Mouse (Mus musculus): Measurements from ENCODE around the gene Mical1. TPM values are rescaled to one million over a fixed set of nuclear protein-coding genes. Genes with fewer than 3 reads are reported as not detected.

Mical1 gene
- polyA plus RNA-seq (2012; rRNA removed), result 53.8 and 66.0 TPM in 2 replicates
- 39.5 and 40.2 TPM in 2 replicates for polyA plus RNA-seq (2014; fragmentation: Nextera tagmentation; extraction: Ambion mirVana)

DNA sequence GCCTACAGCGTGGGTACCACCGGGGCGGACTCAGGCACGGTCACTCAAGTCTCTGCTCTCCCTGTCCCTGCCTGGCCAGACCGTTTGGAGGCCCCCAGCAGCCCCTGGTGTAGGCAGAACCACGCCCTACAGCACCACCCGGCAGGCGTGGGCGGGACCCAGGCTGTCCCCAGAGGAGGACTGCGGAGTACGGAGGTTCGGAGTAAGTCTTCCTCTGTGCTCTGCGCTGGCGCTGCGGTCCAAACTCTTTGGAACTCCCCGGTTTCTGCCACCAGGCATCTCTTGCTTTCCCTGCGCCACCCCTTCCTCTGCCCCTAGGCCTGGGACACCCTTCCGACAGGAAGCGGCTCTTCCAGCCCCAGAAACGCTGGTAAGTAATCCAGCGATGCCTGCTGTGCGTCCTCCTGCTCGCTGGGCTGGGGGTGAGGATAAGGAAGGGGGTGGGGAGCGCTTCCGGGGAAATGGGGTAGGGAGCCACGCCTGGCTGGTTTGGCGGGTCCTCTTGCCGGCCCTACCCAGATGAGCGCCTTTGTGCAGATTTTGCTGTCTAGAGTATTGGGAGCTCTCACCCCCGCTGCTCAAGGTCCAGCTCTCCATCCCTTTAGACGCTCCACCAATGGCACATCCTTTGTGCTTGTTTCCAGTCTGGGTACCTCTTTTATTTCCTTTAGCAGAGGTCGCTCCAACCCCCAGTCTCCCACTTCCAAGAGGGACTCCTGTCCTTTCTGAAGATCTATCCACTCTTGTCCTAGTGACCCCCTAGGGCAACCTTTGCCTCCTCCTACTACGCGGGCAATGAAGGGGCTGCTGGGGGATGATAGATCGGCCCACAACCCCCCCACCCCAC is at the start of gene Mical1:
Gene Mical1, plus strand, starts transcription at position 144 of the 847 bp plus-strand sequence.
- Histone ChIP-seq H3K4me2 (replicated peaks; ENCODE audit: low read depth, low read length, severe bottlenecking) (peak within 1 kb of the TSS; percentile 67), H3K27ac (replicated peaks; ENCODE audit: low read depth, low read length) (peak within 1 kb of the TSS; percentile 84), H3K27me3 (ENCODE audit: control insufficient read depth, insufficient read depth, low read length) (no peaks in the 10 kb centered on the region), H3K4me1 (ENCODE audit: control insufficient read depth, insufficient read depth, low read length) (peaks cover 19% of the 10 kb centered on the region), H3K9ac (ENCODE audit: low read depth, low read length, severe bottlenecking) (peak within 1 kb of the TSS; percentile 76), H3K36me3 (ENCODE audit: control insufficient read depth, insufficient read depth, low read length) (peaks cover 26% of the 10 kb centered on the region), H3K9me3 (ENCODE audit: control insufficient read depth, low read length) (no peaks in the 10 kb centered on the region), H3K4me3 (replicated peaks; ENCODE audit: low read length) (peak within 1 kb of the TSS; percentile 64)
- 1% methylated on average over 35 of the region's 35 CpGs for WGBS
- peak; percentile 65; the same call in 1 of the 2 replicates for TF ChIP-seq POLR2A (IDR thresholded peaks at IDR 0.05; ENCODE audit: borderline replicate concordance, extremely low read depth, insufficient read depth, insufficient read length)
- ATAC-seq (ENCODE audit: low FRiP score, low read depth) (peak; percentile 71), DNase-seq (ENCODE audit: low spot score) (peak; percentile 67)

DNA sequence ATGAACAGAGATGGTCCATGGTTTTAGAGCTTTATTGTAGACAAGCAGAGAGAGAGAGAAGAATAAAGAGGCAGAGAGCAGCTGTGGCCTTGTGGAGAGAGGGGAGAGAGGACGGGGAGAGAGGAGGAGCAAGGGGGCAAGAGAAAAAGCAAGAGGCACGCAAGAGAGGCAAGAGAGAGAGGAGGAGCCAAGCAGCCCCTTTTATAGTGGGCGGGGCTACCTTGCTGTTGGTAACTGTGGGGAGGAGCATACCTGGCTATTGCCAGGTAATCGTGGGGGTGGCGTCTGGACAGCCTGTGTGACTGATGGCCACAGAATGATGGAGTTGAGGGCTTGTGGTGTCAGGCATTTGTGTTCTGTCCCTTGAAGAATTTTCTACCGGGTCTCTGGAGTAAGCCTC is 49.7 kb upstream of the Mical1 start:
- Histone ChIP-seq H3K36me3 (ENCODE audit: control insufficient read depth, insufficient read depth, low read length) (no peaks in the 10 kb centered on the region), H3K27ac (replicated peaks; ENCODE audit: low read depth, low read length) (no peak overlapping the region), H3K9ac (ENCODE audit: low read depth, low read length, severe bottlenecking) (no peak overlapping the region), H3K27me3 (ENCODE audit: control insufficient read depth, insufficient read depth, low read length) (no peaks in the 10 kb centered on the region), H3K4me2 (replicated peaks; ENCODE audit: low read depth, low read length, severe bottlenecking) (no peak overlapping the region), H3K4me3 (replicated peaks; ENCODE audit: low read length) (no peak overlapping the region), H3K9me3 (ENCODE audit: control insufficient read depth, low read length) (no peaks in the 10 kb centered on the region), H3K4me1 (ENCODE audit: control insufficient read depth, insufficient read depth, low read length) (no peaks in the 10 kb centered on the region)
- DNase-seq (ENCODE audit: low spot score), result no peak
- ATAC-seq (ENCODE audit: low FRiP score, low read depth), result no peak
- WGBS, result 47% methylated on average over 6 of the region's 6 CpGs
- TF ChIP-seq POLR2A (IDR thresholded peaks at IDR 0.05; ENCODE audit: borderline replicate concordance, extremely low read depth, insufficient read depth, insufficient read length), result no peak

DNA sequence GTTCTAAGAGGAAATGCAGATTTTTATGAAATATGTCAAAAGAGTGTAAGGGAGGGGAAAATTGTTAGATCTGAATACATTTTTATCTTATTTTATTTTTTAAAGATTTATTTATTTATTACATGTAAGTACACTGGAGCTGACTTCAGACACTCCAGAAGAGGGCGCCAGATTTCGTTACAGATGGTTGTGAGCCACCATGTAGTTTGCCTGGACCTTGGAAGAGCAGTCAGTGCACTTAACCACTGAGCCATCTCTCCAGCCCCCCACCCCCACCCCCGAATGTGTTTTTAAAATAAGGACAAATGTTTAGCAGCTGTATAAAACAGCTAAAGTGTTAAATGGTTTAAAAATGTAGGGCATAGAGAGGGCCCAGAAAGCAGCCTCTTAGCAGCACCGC is 41.5 kb upstream of the Mical1 start:
- 22% methylated on average over 4 of the region's 4 CpGs for WGBS
- H3K27me3 ChIP-seq (ENCODE audit: control insufficient read depth, insufficient read depth, low read length), result no peaks in the 10 kb centered on the region
- H3K4me3 ChIP-seq (replicated peaks; ENCODE audit: low read length), result no peak overlapping the region
- no peaks in the 10 kb centered on the region for H3K9me3 ChIP-seq (ENCODE audit: control insufficient read depth, low read length)
- no peaks in the 10 kb centered on the region for H3K36me3 ChIP-seq (ENCODE audit: control insufficient read depth, insufficient read depth, low read length)
- H3K27ac ChIP-seq (replicated peaks; ENCODE audit: low read depth, low read length), result no peak overlapping the region
- TF ChIP-seq POLR2A (IDR thresholded peaks at IDR 0.05; ENCODE audit: borderline replicate concordance, extremely low read depth, insufficient read depth, insufficient read length), result no peak
- ATAC-seq (ENCODE audit: low FRiP score, low read depth) (no peak), DNase-seq (ENCODE audit: low spot score) (peak; percentile 54)
- H3K4me1 ChIP-seq (ENCODE audit: control insufficient read depth, insufficient read depth, low read length), result no peaks in the 10 kb centered on the region
- no peak overlapping the region for H3K9ac ChIP-seq (ENCODE audit: low read depth, low read length, severe bottlenecking)
- H3K4me2 ChIP-seq (replicated peaks; ENCODE audit: low read depth, low read length, severe bottlenecking), result no peak overlapping the region

DNA sequence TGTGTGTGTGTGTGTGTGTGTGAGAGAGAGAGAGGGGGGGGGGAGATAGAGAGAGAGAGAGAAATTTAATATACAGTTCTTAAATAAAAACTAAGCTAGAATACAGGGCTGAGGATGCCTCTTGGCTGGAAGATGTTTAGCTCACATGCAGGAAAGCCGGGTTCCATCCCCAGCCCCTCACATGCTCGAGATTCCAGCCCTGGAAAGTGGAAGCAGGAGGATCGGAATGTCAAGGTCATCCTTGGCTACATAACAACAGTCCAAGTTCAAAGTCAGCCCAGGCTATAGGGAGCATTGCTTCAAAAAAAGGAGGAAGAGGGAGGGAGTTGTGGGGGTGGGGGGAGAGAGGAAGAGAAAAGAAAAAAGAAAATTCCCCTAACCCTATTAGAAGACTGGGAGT is 41.0 kb upstream of the Mical1 start:
- 32% methylated on average over 3 of the region's 3 CpGs for WGBS
- Histone ChIP-seq H3K36me3 (ENCODE audit: control insufficient read depth, insufficient read depth, low read length) (no peaks in the 10 kb centered on the region), H3K9ac (ENCODE audit: low read depth, low read length, severe bottlenecking) (no peak overlapping the region), H3K9me3 (ENCODE audit: control insufficient read depth, low read length) (no peaks in the 10 kb centered on the region), H3K27ac (replicated peaks; ENCODE audit: low read depth, low read length) (no peak overlapping the region), H3K27me3 (ENCODE audit: control insufficient read depth, insufficient read depth, low read length) (no peaks in the 10 kb centered on the region), H3K4me2 (replicated peaks; ENCODE audit: low read depth, low read length, severe bottlenecking) (no peak overlapping the region), H3K4me3 (replicated peaks; ENCODE audit: low read length) (no peak overlapping the region), H3K4me1 (ENCODE audit: control insufficient read depth, insufficient read depth, low read length) (no peaks in the 10 kb centered on the region)
- ATAC-seq (ENCODE audit: low FRiP score, low read depth) (no peak), DNase-seq (ENCODE audit: low spot score) (no peak)
- TF ChIP-seq POLR2A (IDR thresholded peaks at IDR 0.05; ENCODE audit: borderline replicate concordance, extremely low read depth, insufficient read depth, insufficient read length), result no peak

DNA sequence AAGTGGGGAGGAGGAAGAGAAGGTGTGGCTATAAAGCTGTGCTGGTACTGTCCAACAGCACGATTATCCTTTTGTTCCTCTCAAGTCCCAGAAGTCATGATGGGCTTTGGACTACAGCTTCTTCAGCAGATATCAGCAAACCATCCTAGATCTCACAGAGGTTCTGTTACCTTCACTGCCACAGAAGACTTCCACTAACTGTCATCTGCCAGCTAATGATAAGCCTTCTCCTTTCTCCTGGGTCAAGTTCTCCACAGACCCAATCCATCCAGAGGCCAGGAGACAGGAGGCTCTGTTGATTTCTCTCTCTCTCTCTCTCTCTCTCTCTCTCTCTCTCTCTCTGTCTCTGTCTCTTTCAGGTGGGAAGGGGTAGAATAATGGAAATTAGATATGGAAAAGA is 27.9 kb upstream of the Mical1 start:
- WGBS, result 72% methylated on average over 1 of the region's 1 CpGs
- Histone ChIP-seq H3K27me3 (ENCODE audit: control insufficient read depth, insufficient read depth, low read length) (no peaks in the 10 kb centered on the region), H3K36me3 (ENCODE audit: control insufficient read depth, insufficient read depth, low read length) (peaks cover 16% of the 10 kb centered on the region), H3K27ac (replicated peaks; ENCODE audit: low read depth, low read length) (no peak overlapping the region), H3K9ac (ENCODE audit: low read depth, low read length, severe bottlenecking) (no peak overlapping the region), H3K4me2 (replicated peaks; ENCODE audit: low read depth, low read length, severe bottlenecking) (no peak overlapping the region), H3K4me3 (replicated peaks; ENCODE audit: low read length) (no peak overlapping the region), H3K4me1 (ENCODE audit: control insufficient read depth, insufficient read depth, low read length) (0 out of 2 replicates have a peak, but pooled peaks cover 5% of the 10 kb centered on the region), H3K9me3 (ENCODE audit: control insufficient read depth, low read length) (no peaks in the 10 kb centered on the region)
- DNase-seq (ENCODE audit: low spot score) (no peak), ATAC-seq (ENCODE audit: low FRiP score, low read depth) (no peak)
- no peak for TF ChIP-seq POLR2A (IDR thresholded peaks at IDR 0.05; ENCODE audit: borderline replicate concordance, extremely low read depth, insufficient read depth, insufficient read length)
